Mouse (Mus musculus): ENCODE results near the gene Taf3.

Gene Taf3

DNA sequence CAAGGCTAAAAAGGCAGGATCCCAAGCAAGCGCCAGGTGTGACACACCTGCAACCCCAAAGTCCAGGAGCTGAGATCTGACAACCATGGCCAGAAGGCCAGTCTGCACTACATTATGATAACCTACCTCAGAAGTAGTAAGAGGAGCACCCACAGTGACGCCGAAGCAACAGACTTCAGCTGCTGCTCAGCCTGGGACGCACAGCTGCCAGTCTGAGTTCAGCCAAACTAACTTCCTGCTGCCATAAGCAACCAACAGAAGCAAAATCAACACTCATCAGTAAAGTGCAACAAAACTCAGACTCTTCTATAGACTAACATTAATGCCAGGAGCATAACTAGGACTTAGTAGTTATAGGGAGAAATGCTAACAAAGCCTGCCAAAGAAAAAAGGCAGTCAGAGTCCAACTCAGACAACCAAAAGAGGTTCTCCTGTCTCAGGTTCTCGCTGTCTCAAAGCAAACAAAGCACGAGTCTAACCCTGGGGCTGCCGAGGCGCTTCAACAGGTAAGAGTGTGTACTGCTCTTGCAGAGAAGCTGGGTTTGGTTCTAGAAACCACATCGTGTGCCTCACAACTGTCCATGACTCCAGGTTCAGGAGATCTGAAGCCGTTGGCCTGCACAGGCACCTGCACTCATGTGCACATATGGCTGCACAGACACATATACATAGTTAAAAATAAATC is 33.3 kb downstream of the Taf3 start:
- no peak for DNase-seq (ENCODE audit: extremely low spot score, low read depth, low spot score)

DNA sequence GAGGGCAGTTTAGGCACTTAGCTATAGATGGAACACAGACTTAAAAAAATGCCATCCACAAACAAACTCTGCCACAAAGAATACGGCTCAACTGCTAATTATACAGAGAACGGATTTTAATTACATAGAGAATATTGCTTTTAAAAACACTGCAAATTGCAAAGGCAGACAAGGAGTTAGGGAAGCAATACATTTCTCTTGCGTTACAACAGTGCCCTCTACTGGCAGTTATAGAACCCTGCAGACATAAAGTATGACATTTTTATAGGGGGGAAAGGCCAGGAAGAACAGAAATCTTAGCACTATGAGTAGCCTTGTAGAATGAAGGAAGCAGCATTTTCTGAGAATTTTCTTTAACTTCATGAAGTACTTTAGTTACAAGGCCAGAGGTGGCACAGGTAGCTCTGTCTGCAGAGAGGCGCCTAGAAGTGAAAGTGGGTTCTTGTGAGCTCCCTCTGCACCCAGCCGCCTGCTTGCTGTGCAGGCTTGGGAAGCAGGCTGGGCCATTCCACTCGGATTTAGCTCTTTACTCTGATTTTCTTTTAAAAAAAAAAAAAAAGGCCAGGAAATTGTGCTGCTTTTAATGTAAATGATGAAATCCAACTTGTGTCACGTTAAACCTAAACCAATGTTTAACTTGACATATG is 38.0 kb downstream of the Taf3 start:
- peak; percentile 62 for DNase-seq (ENCODE audit: extremely low spot score, low read depth, low spot score)

DNA sequence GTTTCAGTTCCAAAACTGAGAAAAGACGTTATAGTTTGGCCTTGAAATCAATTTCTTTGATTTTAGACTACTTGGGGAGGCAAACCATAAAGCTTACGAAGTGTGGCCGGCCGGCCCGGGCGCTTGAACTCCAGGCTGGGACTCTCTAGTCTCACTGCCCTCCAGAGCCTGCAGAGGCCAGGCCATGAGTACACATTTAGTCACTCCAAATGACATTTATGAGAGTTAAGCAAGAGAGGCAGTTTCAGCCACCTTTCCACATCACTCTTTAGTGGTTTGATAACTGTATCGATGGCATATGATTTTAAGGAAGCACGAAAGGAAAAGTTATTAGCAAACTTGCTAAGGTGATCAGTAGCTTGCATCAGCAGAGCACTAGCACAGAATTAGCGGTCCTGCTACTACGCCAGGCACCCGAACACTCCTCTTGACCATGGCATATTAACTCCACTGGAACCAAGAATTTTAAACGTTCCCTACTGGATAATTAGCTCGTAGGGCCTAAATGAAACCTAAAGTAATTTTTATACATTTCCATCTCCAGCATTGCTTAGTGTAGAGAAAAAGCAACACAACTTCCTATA is 38.6 kb downstream of the Taf3 start:
- DNase-seq (ENCODE audit: extremely low spot score, low read depth, low spot score), result no peak

DNA sequence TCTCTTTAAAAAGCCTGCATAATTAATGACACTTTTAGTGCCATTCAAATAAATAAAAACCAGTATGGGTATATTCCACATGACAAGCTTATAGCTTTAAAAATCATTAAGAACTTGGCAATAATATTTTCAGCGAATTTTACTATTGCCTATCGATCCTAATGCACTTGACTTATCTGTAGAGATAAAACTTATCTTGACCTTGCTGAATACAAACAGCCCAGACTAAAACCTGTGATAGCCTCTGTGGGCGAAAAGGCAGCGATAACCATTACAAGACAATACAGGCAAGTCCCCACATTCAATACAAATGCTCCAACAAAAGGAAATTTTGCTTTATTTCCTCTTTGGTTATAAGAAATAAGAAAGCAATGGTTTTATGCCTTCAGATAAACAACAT is 39.8 kb downstream of the Taf3 start:
- DNase-seq (ENCODE audit: extremely low spot score, low read depth, low spot score), result no peak

DNA sequence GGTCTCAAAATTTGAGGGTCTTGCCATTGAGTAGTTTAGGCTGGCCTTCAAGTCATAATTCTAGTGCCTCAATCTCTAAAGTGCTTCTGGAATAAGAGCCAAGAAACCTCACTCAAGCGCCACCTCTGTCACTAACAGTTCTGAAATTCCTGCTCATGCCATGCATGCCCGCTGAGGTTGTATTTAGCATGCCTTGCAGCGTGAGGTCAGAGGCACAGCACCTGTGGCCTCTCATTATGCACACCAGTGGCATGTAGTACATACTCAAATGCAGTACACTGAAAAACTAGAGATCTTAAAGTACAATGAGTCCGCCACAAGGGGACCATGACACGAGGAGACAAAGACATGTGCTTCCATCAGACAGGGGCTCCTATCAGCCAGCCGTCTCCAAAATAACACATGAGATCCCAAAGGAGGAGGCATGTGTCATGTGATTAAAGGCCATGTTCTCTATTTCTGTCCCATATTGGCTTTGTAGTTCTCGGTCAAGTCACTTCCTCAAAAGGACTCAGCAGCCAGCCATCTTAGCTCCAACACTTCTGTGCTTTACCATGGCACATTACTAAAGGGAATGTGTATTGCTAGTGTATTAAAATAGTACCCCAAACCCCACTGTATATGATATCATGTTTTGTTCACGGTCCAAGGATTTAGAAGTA is 43.3 kb downstream of the Taf3 start:
- no peak for DNase-seq (ENCODE audit: extremely low spot score, low read depth, low spot score)

DNA sequence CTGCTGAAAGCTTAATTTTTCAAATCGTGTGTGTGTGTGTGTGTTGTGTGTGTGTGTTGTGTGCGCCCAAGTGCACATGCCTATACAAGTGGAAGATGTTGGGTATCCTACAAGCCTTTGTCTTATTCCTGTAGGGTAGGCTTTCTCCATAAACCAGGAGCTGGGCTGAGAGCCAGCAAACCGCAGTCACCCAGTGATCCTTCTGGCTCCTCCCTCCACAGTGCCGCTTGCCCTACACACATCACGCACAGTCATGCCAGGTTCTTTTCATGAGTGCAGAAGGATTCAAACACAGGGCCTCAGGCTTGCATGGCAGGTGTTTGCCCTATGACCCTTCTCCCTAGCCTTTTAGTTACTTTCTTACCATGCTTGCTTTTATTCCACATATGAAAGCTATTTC is 45.0 kb downstream of the Taf3 start:
- DNase-seq (ENCODE audit: extremely low spot score, low read depth, low spot score), result no peak

DNA sequence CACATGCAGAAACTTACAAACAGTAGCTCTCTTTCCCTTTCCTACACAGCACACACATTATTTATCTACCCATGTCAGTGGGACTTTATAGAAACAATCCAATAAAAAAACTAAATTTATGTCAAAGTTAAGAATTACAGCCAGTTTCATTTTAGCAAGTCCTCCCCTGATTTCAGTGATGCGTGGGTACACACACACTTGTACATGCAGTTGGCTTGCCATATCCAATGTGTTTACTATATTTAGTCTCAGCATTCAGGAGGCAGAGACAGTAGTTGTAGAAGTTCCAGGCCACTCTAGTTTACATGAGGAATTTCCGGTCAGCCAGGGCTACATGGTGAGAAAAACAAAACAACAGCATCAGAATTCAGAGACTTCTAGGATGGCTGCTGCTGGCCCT is 46.8 kb downstream of the Taf3 start:
- DNase-seq (ENCODE audit: extremely low spot score, low read depth, low spot score), result no peak

DNA sequence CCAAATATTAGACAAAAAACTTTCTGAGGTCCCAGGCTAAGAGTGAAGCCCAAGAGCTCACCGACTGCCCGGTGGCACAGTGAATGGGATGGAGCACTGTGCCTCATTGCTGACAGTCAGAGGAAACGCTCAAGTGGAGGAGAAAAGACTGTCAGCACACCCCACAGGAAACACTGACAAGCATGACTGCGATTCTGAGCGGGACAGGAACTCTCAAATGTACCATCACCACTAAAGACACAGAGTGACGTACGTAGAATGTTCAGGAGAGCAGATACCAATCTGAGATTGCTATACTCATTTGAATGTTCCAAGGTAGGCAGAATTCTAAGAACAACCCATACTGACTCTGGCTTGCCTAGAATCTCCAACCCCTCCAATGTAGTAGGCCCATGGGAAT is 50.9 kb downstream of the Taf3 start:
- DNase-seq (ENCODE audit: extremely low spot score, low read depth, low spot score), result no peak

DNA sequence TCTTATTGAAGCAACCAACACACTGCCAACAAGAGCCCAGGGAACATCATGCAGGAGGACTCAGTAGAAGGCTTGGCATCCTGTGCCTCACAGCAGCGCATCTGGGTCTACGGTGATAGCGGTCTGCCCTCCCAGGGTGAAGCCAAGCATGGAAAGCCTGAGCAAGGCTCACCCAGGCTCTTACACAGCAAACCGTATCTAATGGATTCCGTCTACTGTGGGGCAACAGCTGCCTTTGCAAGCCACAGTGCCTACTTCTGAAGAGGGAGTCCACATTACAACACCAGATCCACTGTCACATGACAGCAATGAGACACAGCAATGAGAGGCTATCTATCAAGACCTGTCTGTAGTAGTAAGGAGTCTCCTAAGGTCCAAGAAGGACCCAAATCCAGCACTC is 52.3 kb downstream of the Taf3 start:
- no peak for DNase-seq (ENCODE audit: extremely low spot score, low read depth, low spot score)

DNA sequence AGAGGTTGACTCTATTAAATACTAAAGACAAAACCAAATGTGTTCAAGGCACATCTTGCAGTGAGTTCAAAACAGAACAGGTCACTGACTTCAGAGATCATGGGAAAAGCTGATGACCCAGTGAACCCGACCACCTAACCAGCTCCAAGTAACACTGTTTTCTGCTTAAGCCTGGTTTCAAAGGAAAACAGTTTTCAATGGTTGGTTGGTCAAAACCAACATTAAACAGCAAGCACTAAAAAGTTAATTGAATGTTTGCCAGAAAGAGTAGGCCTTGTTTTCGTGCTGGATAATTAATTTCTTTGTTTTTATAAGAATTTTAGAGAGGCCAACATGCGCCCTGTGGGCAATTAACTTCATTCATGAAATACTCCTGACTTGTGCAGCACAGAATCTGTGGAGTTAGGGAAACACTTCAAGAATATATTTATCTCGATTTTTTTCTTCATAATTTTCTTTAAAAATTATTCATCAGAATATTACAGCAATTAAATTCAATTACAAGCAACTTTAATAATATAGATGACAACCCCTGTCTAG is 57.6 kb downstream of the Taf3 start:
- DNase-seq (ENCODE audit: extremely low spot score, low read depth, low spot score), result no peak

DNA sequence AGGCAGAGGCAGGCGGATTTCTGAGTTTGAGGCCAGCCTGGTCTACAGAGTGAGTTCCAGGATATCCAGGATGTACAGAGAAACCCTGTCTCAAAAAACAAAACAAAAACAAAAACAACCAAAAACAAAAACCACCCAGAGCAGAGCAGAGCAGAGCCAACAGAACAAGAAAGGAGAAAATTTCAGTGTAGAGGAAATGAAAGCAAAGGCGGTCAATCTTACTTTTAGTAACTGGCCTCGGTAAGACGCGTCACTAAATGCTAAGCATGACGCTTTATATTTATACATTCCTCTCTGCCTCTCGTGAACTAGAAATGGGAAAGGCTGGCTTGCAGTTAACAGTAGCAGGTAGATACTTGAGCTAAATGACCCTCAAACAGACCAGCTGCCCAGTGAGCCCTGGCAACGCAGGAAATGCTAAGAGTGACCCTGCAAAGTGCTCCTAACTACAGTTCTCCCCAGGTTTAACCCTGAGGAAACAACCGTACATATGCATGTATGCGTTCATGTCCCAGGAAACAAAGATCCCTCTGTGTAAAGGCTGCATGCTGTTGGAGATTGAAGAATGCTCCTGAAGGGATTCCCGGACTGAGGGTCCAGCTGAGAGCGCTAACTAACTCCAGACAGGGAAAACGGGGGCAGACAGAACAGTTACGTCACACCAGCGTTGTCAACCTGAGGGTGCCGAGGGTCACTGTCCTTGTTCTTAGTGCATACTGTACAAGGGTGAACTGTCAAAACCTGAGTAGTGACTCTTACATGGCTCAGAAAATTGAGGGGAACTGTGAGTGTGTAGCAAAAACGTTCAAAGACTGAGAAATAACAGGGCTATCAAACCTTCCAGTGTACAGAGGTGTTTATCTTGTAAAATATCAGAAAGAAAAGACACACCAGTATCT is 58.5 kb downstream of the Taf3 start:
- DNase-seq (ENCODE audit: extremely low spot score, low read depth, low spot score), result no peak

DNA sequence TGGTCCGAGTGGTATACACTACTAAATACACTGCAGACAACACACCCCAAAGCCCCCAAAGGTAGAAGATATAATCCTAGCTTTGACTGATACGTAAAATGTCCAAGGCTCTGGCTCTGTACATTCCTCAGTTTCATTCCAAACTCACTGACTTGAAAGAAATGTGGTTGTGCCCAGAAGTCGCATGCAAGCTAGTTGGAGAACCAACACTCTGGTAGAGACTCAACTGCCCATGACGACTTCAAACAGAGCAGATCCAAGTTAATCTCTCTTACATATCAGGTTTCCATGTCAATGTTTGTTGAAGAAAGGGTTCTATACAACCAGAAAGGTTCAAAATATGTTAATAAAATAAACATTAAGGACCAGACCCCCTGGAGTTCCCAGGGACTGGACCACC is 60.1 kb downstream of the Taf3 start:
- DNase-seq (ENCODE audit: extremely low spot score, low read depth, low spot score), result no peak

DNA sequence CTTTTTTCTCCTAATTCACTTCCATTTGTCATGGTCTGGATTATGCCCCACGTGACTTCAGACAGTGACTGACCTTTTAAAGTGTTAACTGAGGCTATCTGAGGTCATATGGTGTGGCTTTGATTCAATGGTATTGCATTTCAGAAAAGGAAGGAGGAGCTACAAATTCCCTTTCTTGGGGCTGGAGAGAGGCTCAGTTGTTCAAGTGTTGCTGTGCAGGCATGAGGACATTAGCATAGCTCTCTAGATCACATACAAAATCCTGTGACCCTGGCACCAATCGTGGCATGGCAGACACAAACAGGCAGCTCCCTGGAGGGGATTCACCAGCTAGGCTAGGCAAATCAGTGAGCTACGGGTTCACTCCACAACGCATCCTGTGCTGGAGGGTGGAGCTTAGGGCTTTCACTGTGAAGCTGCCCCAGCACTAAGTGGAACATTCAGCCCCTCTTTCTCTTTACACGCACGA is 62.4 kb downstream of the Taf3 start:
- DNase-seq (ENCODE audit: extremely low spot score, low read depth, low spot score), result no peak

DNA sequence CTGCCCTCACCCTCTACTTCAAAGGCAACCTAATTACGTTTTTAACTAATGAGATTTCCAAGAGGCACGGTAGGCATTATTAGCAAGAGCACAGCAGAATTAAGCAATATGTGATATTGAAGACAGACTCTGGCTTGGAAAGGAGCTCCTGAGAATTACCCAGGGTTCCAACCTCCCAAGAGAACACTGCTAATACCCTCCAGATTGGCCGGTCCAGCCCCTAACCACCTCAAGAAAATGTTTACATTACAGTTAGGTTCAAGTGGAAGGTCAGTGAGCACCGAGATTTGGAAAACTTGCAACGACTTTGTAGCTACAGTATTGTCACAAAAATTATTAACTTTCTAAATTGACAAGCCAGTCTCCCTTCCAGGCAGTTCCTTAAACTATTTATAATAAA is 66.0 kb downstream of the Taf3 start:
- no peak for DNase-seq (ENCODE audit: extremely low spot score, low read depth, low spot score)

DNA sequence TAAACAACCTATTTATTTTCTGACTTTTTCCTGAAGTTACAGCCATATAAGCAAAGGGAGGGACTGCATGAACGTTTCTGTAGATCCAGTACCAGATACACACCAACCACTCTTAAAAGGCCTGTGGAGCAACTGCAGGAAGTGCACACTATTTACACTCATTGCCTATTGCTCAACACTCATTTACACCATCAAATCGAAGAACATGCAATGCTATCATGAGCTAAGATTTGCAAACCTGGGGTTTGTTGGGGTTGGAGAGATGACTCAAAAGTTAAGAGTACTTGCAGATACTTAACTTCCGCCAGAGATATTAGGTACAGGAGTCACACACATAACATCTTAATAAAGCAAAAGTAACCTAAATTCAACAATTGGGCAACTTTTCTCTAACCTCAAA is 76.5 kb downstream of the Taf3 start:
- DNase-seq (ENCODE audit: extremely low spot score, low read depth, low spot score), result no peak

DNA sequence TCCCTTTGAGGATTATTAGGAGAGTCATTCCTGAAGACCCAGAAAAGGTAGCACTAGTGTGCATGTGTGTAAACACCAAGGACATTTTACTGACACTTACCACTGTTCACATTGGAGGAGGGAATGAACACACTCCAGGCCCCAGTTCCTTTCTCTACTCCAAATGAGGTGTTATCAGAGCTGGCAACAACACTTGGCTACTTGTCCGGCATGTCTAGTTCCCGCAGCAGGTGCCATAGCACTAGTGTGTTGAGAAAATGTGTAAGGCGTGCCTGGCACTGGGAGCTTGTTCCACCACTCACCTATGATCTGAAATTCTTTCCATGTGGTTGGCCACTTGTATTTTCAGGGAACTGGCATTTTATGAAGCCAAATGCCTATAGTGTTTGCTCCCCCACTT is 77.8 kb downstream of the Taf3 start:
- DNase-seq (ENCODE audit: extremely low spot score, low read depth, low spot score), result no peak

DNA sequence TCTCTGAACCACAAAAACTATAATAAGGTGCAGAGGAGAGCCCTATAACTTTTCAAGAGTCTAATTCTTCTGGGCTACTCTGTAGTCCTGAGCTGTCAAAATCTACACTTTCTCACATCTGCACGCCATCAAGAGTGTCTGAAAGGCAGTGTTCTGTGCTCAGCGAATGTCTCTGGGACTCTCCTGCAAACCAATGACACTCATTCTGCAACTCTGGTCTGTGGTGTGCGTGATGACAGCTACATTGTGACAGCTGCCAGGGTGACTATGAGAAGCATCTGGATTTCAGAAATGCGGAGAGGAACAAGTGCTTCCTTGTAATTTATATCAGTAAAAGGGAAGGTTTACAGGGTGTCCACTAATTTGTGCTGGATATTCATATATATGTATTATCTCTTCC is 78.2 kb downstream of the Taf3 start:
- DNase-seq (ENCODE audit: extremely low spot score, low read depth, low spot score), result no peak

DNA sequence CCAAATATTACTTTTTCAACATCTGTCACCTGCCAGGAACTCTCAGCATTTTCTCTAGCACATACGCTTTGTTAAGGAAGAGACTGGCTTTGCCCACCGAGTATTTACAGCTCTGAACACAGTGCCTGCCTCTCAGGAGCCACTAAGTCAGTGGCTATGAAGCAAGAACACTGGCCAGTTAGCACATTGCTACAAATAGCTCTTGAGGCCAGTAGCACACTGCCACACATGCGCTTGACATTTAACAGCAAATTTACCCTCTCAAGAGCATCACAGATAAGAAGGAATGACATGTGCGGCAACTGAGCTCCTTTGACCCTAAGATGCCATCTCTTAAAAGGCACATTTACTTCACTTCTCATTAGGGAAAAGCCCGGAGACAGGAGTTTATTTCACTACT is 78.7 kb downstream of the Taf3 start:
- no peak for DNase-seq (ENCODE audit: extremely low spot score, low read depth, low spot score)

DNA sequence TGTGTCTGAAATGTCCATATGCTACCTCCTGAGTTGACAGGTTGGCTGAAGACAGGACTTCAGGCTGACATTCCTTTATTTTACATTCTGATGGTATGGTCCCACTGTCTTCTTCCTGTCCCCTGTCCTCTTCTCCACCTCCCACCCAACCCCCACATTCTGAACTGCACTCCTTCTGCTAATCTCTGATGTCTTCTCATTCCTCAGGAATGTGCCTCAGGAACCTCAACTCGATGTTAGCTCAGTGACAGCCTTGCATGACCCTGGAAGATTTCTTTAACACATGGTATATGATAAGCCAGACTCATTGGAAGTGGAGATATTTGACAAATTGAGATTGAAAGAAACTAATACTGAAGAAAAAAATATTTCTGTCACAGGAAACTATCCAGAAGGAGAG is 81.8 kb downstream of the Taf3 start:
- no peak for DNase-seq (ENCODE audit: extremely low spot score, low read depth, low spot score)

DNA sequence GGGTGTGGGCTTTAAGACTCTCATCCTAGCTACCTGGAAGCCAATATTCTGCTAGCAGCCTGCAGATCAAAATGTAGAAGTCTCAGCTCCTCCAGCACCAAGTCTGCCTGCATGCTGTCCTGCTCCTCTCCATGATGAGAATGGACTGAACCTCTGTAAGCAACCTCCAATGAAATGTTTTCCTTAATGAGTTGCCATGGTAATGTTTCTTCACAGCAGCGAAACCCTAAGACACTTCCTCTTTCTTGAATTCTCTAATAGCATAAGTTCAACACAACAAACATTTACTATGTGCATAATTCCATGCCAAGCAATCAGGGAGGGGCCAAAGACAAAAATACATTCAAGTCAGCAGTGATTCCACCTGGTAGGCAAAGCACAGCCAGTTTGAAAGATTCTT is 82.8 kb downstream of the Taf3 start:
- DNase-seq (ENCODE audit: extremely low spot score, low read depth, low spot score), result no peak

DNA sequence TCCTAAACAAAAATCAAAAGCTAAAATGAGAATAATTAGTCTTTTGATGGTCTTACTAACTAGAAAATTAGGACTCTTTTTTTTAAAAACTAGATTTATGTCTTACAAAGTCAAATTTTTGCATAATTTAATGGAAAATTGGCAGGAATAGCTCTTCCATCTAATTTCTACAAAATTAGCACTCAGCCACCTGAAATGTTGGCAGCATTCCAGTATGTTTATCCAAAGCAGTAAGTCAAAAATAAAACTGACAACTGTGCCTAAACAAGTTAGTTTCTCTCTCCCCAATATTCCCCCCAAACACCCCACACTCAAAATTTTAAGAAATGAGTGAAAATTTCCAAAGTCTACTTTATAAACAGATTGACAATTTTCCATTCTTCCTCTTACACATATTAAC is 85.5 kb downstream of the Taf3 start:
- no peak for DNase-seq (ENCODE audit: extremely low spot score, low read depth, low spot score)

All from hindlimb bud, embryonic 11.5 days (tissue).